Mouse (Mus musculus) urinary bladder, postnatal 4 days (tissue): Measurements from ENCODE around the gene Tex37.

Experiments
- DNase-seq, 2 experiments: peaks; one replicate each; pipeline ENCODE4 v3.0.0; 2021 to 2022; ENCODE audit warnings: low spot score in 2 of 2

Tex37 gene

GRCm38 (mm10) chr6:70887993-70888392 is 30.7 kb downstream of the Tex37 start:
- no peak for DNase-seq

DNA sequence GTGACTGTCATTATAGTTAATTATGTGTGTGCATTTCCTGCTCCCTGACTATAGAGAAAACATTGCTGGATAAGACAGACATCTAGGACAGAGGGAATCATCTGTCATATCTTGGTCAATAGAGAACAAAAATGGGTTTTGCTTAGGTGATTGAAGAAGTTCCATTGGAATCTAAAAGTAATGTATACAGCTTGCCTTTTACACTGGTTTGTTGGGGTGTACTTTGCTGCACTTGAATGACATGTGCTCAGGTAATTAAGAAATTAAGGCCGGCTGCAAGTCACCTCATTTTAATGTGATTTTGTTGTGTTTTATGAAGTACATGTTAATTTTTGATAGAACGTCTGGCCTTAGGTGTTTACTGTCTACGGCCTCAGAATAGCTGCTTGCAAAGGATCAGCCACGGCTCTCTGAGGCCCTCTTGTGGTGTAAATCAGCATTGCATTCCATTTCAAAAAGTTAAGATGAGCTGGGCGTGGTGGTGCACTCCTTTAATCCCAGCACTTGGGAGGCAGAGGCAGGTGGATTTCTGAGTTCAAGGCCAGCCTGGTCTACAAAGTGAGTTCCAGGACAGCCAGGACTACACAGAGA is 37.9 kb downstream of the Tex37 start:
- DNase-seq, result peak in 1 of 2 experiments; percentile 27

DNA sequence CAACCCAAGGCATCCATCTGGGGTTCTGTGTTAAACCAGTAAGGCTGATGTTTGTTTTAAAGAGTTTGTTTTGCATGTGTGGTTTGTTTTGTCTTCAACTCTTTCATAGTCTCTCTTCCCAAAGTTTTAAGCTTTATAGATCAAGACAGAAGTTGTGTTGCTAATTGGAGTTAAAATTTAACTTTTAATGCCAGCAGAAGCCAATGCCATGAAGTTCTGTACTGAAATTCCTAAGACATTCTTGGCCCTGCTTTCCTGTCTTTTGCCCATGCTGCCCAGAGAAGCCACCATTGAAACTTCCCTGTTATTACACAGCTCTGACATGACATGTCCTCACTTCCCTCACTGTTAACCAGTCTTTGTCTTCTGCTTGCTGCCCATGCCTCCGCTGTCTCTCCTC is 43.7 kb downstream of the Tex37 start:
- no peak for DNase-seq

DNA sequence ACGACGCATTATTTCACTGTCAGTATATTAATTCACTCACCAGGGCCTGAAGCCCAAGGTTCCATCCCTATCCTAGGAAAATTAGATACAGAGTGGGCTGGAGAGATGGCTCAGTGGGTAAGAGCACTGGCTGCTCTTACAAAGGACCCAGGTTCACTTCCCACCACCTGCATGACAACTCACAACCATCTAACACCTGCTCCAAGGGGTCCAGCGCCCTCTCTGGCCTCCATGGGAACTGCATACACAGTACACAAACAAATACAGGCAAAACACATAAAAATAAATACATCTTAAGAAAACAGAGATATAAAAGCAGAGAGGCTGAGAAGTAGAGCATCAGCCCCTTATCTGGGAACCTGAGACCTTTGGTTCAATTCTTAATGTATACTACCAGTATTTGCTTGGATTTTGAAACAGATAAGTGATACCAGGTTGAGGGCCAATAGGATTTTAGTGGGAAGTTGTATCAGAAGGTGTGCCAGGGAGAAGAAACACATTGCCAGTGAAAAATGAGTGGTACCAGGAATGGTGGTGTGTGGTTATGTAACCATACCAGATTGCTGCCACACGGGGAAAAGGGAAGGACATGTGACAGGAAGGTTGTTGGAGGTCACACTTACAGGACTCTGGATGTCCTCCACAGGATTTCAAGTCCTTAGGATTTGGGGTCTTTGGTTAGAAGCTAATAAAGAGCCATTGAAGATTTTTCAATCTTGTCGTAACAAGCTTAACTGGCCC is 44.5 kb downstream of the Tex37 start:
- no peak for DNase-seq

DNA sequence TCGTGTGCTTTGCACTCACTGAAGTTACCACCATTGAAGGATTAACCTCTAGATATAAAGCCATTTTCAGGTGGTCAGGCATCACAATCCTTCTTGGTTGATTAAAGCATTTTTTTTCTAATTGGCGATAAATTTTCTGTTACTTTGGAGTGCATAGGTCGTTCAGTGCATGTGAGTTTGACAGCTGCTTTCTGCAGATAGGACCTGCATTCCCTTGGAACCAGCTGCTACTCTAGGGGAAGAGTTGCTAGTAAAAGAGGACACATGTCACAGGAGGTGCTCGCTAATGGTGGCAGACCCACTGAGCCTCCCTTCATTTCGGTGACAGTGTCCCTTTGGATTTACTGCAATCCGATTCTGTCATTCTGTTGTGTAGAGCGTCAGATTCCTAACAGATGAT is 46.2 kb downstream of the Tex37 start:
- DNase-seq, result no peak

- DNase-seq, result no peak
Observed at GRCm38 (mm10) chr6:70872128-70872527, 46.6 kb downstream of the Tex37 start.

DNA sequence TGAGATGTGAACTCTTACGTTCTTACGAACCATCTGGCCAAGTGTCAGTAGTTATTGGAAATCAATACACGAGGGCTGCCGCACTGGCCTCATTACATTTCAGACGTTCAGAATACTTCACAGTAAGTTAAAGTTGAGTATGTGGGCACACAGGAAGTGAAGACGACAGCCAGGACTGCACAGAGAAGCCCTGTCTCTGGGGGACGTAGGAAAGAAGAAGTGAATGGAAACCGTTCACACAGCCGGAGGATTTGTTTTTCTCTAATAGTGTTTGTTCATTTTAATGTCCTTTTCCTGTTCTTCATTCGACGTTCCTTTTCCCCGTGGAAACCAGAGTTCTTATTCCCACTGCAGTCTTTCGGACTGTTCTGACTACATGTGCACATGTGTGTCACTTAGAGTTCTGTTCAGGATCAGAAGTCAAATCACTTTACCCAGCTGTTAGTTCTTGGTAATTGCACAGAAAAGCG is 47.2 kb downstream of the Tex37 start:
- no peak for DNase-seq

GRCm38 (mm10) chr6:70867297-70867696 is 51.4 kb downstream of the Tex37 start:
- DNase-seq, result no peak

- no peak for DNase-seq
Observed at GRCm38 (mm10) chr6:70866761-70867160, 52.0 kb downstream of the Tex37 start.

DNA sequence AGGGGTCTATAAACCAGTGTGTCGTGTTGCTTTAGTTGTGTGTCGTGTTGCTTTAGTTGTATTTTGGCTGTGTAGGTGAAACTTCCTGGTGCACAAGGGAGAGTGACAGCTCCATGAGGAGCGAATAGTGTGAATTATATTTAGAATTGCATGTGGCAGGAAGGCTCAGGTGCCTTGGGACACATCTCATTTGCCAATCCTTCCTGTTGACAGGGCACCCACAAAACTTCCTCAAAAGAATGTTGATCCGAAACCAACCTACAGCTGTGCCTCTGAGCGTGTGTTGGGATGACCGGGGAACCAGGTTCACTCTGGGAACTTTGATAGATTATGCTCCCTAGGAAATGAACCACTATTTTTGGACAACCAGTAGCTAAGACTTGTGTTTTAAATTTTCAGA is 54.4 kb downstream of the Tex37 start:
- DNase-seq, result no peak
